Mouse (Mus musculus) left cerebral cortex, adult 9 months (tissue): ENCODE data around the gene Cep78.

ENCODE experiments used
- DNase-seq, 2 experiments: peaks; one replicate each; pipeline ENCODE4 v3.0.0; 2022; ENCODE audit warnings: low spot score in 2 of 2

The Cep78 gene

DNA sequence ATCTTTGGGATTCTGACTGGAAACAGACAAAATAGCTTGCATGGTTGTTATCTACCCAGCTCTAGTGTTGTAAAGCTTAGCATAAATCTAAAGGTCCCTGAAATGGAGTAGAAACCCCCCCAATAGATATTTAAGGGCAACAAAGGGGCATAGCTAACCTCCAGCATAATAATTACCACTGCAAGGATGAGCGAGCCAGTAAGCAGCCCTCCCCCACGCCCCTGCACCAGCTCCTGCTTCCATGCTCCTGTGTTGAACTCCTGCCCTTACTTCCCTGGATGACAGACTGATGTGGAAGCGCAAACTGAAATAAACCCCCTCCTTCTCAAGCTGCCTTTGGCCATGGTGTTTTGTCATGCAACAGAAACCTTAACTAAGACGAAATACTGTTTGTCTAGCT, 11.4 kb downstream of the Cep78 start:
- DNase-seq = no peak

DNA sequence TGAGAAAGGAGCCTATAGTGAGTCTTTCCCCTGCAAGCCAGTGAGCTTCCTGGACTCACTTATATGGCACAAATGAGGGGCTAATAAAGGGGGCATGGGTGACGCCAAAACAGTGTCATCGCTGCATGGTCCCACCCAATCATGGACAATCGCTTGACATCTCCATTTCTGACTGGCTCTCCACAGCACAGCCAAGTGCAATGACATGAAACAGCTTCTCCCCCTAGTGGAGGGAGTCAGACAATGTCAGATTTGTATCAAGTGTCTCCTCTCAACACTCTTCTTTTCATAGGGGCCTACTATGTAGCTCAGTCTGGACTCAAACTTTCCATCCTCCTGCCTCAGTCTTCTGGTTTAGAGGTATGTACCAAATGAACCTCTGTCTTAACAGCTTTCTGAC, 19.7 kb downstream of the Cep78 start:
- DNase-seq = peak in 1 of 2 experiments; percentile 49

DNA sequence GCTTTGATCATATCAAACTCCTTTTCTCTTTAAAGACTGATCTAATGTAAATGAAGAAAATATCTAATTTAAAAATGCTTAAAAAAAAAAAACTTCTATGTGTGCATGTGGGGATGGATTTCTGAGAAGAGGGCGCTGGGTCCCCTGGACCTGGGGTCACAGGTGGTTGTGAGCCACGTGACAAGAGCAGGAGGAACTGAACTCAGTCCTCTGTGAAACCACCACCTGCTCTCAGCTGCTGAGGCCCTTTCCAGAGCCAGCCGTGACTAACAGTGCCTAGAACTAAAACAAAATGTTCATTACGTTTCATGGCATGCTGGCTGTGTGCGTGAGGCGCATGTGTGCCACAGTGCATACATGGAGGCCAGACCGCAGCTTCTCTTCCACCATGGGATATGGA, 20.3 kb downstream of the Cep78 start:
- DNase-seq = no peak

DNA sequence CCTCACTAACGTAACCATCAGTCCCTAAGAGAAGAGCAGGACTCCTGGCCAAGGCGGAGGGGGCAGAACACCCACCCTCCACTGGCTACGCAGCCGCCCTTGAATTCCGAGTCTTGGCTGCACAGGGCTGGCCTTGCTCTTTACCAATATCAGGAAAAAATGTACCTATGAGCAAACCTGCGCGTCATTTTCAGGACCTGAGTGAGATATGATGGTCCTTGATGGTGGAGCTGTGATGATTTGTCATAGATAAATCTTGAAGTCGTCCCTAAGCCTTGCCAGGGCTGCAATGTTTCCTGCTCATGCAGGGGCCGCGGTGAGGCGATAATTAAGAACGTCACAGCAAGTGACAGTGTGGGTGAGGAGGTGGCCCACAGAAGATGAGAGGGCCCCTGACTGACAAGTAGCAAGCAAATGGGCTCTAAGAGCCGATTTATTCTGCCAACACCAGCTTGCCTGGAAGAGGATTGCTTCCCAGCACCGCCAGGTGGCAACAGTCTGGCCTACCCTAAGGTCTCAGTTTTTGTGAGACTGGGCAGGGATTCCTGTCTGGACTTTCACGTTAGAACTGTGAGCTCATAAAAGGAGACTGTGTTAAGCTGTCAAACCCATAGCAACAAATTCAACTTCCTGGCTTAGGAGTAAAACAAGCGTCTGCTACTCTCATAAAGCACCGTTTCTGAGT, 21.6 kb downstream of the Cep78 start:
- DNase-seq = no peak

DNA sequence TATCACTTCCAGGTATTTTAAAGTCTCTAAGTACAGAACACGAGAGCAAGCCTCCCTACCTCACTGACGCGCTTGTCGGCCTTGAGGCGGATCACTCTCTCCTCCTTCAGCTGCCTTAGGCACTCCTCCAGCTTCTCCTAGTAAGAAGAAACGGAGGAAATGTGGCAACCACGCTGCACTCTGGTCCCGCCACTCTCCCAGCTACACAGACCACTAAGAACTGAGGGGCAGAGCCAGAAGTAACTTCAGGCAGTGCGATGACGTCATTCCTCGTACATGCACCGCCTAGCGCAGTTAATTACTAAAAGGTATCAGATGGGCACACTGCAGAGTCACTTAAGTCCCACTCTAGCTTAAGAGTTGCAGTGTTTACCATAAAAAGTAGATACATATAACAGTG, 22.5 kb downstream of the Cep78 start:
- DNase-seq = no peak

DNA sequence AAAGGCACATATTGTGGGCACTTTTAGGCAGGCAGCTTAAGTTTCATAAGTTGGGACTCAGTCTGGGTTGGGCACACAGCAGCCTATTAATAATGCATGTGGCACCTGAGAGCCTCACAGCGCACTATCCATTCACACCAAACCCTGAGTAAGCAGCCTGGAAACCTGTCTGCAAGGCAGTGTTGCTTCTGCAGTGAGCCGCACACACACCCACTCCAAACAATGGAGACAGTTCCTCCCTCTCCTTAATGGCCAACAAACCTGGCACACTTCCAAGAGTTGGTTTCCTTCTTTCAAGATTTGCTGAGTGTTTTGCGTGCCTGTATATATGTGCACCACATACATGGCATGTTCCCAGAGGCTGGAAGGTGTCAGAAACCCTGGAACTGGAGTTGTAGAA, 34.6 kb downstream of the Cep78 start:
- DNase-seq = no peak

DNA sequence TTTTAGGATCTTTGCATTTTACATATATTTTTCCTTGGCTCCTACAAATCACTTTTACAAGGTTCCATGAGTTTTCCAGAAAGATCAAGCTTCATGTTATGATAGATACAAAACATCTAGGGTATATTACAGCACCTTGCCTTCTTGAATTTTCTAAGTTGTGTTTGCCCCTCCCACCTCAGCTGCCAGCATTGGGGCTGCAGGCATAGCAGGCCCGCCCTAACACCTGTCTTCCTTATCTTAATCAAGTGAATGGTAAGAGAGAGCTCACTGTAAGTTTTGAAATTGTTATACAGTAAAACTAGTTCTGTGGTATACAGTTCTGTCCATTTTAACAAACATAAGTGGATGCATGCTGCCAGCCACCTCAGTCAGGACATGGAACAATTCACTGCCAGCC, 35.9 kb downstream of the Cep78 start:
- no peak for DNase-seq

DNA sequence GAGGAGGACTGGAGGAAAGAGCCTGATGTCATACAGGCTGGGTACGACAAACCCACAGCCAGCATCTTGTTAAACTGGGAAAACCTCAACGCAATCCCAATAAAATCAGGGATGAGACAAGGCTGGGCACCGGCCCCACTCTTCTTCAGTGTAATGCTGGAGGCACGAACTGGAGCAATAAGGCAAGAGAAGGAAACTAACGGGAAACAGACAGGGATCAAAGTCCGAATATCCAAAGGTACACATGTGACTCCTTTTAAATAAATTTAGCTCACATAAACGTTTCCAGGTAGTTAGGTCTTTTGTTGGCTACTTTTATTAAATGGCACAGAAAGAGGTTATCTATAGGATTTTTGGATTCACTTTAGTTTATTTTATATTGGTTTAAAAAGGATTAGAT, 36.4 kb downstream of the Cep78 start:
- no peak for DNase-seq

DNA sequence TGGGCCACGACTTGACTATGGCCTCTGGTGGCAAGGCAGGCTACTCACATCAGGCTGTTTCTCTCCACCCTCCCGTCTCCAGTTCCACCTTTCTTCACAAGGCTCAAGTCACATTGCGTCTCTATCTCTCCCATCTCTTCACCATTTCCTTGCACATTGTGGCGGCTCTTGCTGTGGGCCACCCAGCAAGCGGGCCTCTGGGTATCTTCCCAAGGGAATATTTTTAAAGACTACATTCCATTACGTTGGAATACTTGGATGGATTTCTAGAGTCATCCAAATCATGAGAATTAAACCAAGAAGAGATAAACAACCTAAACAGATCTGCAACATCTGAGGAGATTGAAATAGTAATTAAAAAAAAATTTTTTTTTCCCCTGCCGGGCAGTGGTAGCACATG, 37.6 kb downstream of the Cep78 start, which contains the start of gene Psat1:
Gene Psat1, minus strand, starts transcription at position 101 of the 400 bp plus-strand sequence.
- no peak for DNase-seq

DNA sequence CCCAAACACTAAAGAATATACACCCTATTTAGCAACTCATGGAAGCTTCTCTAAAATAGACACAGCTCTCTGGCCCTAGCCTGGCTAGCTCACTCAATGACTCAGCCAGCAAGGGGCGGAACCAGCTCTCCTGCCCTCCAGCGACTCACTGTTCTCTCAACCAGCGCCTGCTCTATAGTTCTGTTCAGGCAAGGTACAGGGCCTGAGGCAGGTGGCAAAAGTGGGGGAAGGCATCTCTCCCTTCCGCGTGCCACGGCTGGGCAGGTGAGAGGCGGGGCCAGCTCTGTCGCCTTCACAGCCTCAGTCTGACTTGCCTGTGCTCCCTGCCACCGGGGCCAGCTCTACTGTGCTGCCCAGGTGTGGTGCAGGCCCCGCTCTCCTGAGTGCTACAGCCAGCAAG, 38.1 kb downstream of the Cep78 start:
- DNase-seq = no peak

DNA sequence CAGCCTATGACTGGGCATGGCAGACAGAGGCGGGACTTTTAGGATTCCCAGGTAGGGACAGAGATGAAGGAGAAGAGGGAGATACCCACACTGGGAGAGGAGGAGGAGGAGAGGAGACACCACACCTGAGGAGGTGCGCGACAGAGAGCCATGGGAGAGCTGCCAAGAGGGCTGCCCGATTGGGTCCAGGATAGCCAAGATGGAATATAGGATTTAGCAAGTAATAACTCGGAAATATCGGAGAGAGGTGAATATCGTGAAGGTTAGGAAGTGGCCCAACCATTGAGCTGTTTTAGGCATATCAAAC, 41.7 kb downstream of the Cep78 start:
- no peak for DNase-seq

DNA sequence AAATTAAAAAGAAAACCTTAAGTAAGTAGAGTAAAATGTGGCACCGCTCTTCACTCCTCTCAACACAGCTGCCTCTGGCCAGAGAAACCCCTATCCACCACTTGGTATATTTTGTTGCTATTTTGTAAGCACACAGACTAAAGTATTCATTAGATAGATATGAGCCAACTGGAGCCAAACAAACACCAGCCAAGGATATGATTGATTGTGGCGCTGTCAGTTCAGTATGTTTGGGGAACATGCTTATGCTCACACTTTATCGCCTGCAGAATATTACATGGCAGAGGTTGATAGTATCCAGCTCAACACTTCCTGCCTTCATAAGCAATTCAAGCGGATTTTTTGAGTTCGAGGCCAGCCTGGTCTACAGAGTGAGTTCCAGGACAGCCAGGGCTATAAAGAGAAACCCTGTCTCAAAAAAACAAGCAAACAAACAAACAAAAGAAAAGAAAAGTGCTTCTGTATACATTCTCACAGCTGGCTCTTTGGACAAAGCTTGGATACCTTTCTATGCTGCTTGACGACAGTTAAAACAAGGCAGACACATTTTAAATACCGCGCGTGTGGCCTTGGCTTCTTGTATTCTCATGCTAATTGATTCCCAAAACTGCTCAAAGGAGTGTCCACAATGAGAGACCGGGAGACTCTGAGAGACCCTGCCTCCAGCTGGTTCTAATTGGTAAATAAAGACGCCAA, 42.2 kb downstream of the Cep78 start:
- DNase-seq = no peak

DNA sequence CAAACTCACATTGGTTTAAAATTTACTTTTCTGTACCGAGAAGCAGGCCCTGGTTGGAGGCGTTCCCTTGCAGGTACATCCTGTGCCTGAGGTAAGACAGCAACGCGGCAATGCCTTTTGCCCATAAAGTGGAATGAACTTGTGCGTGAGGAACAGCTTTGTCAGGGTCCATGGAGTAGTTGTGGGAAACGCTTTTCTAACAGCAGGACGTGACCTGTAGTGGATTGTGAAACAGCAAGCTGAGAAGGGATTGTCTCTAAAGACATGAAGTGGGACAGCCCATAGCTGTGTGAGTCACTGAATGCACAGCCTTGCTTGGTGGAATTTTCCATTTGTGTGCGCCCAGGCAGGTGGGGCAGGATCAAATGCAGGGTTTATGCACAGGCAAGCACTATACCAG, 43.4 kb downstream of the Cep78 start:
- DNase-seq = no peak

DNA sequence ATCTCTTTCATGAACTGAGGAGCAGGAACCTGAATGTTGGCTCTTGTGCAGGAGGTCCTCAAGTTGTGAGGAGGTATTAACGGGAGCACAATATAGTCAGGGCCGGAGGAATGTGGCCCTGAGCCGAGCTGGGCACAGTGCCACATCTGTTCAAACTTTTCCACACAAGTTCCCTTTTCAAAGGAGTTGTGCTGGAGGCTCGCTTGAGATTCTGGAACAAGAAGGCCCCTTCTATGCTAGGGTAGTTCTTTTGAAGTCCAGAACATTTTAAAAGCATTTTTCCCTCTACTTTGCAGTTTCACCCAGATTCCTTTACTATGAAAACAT, 59.1 kb downstream of the Cep78 start:
- DNase-seq = peak in 1 of 2 experiments; percentile 66

DNA sequence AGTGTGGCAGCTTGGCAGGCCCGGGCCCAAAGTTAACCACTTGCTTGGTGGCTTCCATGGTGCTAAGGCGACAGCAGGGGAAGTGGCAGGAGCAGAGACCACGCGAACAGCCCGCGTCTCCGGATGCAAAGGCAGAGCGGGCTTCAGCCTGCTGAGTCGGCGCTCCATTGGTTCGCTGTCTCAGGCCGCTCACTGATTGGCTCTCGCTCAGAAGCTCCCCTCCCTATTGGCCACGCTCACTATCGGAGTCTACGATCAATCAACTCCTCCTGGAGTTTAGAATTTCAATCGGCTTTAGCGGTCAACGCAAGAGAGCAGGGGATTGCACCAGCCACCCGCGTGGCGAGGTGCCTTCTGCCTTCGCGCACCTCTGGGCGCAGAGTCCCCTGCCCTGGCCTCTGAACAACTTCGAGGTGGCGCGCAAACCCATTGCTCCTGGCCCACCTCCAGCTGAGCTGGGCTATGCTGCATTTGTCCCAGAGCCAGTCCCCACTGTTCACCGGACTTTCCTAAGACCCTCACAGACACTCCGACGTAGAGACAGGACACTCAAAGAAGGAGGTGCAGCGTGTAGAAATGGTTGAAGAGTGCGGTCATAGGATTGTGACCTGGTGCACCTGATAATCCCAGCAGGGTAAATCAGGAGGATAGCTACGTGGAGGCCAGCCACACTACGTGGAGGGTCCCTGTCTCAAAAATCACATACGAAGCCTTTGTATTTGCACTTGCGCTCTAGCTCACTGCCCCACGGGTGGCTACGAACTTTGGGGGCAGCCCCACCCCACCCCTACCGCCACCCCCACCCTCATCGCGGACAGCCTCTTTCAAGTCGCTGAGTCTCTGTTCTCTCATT, 59.7 kb downstream of the Cep78 start:
- peak; percentile 74 to 92 for DNase-seq

DNA sequence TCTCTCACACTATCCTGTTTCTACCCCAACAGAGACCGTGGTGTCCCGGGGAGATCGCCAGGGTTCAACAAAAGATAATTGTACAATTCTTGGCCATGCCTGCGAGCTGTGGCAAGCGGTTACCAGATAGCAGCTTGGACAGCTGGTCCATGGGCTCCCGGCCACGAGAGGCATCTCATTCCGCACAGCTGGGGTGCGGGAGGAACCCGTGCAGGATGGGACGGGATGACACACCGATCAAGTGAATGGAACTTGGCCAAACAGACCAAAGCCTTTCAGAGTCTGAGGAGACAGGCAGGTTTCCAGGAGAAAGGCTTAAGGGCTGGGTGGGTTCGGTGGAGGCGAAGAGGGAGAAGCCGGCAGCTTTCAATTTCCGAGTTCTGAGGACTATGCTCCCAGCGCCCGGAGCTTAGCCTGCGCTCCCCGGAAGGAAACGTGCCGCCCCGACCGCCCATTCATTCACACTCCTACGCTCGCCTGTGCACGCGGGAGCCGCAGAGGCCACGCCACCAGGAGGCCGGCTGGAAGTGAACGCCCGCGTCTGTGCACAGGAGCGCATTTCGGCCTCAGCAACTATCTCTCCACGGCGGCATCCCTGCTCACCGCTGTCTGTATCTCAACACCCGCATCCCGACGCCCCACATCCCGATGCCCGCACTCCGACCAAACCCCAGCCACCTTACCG, 60.5 kb downstream of the Cep78 start:
- DNase-seq = peak; percentile 44 to 81

DNA sequence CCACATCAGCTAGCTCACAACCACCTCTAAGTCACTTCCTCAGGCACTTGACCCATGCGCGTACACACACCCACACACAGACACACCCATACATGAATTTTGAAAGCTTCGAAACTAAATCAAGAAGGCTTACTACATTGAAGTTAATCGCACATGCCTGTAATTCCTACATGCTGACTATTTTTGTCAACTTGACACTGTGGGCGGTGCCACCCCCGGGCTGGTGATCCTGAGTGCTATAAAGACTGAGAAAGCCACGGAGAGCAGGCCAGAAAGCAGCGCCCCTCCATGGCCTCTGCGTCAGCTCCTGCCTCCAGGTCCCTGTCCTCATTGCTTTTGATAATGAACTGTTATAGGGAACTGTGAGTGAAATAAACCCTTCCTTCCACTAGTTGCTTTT, 61.4 kb downstream of the Cep78 start:
- DNase-seq = peak in 1 of 2 experiments; percentile 20

DNA sequence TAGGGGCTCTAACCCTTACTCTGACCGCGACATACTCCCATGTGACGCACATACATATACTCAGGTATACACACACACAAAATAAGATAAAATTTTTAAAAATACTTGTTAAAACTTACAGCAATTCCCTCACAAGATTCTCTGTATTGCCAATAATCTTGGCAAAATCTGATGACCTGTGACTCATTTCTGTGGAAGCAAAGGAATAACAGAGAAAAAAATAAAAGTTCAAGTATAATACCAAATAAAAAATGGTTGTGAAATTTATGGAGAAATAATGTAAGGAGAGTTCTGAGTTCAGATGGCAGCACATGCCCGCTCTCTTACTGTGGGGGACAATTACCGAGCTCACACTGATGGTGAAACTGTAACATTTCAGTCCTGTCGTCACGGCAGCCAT, 65.5 kb downstream of the Cep78 start:
- no peak for DNase-seq

DNA sequence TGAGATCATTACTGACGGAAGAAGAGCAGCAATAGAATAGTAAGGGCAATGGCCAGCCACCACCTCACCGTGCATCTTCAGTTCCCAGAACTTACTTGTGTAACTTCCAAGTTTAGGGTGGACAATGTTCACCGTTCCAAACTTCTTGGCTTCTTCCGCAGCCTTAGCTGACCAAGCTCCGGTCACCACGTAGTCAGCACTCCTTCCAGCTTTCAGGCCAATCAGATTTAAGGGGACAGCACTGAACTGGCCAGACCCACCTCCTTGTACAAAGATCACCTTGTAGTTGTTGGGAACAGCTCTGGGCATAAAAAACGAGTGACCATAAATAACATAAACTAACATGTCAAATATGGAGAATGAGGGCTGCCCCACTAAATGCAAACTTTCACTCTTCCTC, 66.7 kb downstream of the Cep78 start:
- no peak for DNase-seq

DNA sequence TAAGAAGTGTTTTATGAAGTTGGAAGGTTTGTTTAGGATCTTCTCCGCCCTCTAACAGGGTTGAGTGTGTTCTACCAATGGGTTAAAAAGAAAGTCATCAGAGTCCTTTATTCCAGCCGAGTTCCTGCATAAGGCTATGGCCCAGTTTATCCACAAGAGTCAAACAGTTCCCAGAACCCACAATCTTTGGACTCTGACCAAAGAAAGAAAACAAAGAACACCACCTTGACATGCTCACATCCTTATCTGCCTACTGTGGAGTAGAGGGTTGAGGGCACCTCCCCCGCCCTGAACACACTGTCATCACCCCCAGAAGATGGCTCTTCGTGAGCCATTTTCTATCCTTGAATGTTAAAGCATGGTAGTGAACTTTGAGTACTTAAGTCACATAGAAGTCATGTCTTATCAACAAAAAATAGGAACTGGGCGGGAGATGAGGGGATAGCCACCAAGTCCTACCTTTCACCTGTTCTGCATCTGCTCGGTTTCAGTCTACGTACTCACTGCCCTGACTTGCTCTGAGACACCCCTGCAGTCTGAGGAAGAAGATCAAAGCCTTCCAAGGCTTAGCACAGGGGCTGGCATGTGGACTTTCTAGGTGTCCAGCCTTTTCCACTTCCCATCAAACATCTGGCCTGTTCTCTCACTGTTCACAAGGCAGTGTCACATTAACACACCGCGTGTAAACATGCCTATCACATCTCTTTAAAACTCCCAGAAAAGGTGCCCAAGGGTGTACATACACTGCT, 71.4 kb downstream of the Cep78 start:
- DNase-seq = no peak

DNA sequence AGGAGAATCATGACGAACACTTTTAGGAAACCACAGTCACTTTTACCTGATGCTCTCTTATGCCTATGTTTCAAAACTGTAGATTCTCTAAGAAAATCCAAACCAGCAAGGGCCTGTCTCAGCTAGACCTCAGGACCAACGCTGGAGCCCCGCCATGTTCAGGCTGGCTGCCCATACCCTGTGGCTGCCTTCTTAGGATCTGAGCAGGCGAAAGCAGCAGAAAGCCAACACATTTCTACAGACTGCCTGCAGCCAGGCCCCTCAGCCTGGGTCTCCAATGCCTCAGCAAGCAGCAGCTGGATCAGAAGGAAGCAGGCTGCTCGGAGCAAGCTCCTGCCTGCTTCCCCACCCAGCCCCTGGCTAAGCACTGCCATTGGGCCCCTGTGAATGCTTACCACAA, 73.3 kb downstream of the Cep78 start:
- no peak for DNase-seq

DNA sequence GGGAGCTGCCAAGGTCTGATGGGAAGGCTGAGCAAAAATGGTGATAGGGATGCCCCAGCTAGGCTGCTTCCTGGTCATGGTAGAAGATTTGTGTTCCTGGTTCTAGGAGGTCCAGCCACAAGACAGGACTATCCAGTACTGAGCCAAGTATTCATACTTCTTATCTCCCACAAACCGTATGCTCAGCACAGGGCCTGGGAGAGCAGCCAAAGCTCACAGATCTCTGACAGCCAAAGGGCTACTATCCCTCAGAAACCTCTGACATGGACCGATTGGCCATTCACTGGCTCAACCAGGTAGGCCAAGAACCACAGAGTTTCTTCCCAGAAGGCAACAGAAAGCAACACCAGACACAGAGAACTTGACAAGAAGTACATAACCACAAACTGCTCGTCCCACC, 73.8 kb downstream of the Cep78 start:
- DNase-seq = no peak
